Mouse (Mus musculus) neural tube, embryonic 14.5 days (tissue): ENCODE results near the gene Tnfsf12. TPM values are rescaled to one million over a fixed set of nuclear protein-coding genes. Genes with fewer than 3 reads are reported as not detected.
A peak's percentile ranks its signal among the peaks of the same experiment; 100 is the strongest.

Experiments used
- ATAC-seq: fragments of 200-750 bp; cut with Nextera tagmentation; 2 replicates; pipeline ENCODE4 v1.8.0; 2017; ENCODE audit warnings: low read depth, mild to moderate bottlenecking, moderate TSS enrichment, moderate library complexity
- H3K27ac ChIP-seq: fragments of 300-500 bp; sonication (generic); 2 replicates; pipeline ENCODE4 v1.5.1; 2014; ENCODE audit warnings: low read depth, mild to moderate bottlenecking, control low read depth, low read length, moderate library complexity, mixed read lengths
- H3K27me3 ChIP-seq: fragments of 300-500 bp; sonication (generic); 2 replicates; pipeline ENCODE4 v1.6.1; 2014; ENCODE audit warnings: low read length; ENCODE audit not compliant: control insufficient read depth, insufficient read depth
- H3K36me3 ChIP-seq: fragments of 300-500 bp; sonication (generic); 2 replicates; pipeline ENCODE4 v1.6.1; 2014; ENCODE audit warnings: low read length, mixed read lengths; ENCODE audit not compliant: control insufficient read depth, insufficient read depth
- H3K4me1 ChIP-seq: fragments of 300-500 bp; sonication (generic); 2 replicates; pipeline ENCODE4 v1.6.1; 2014; ENCODE audit warnings: low read length; ENCODE audit not compliant: control insufficient read depth, insufficient read depth
- H3K4me2 ChIP-seq: fragments of 300-500 bp; sonication (generic); 2 replicates; pipeline ENCODE4 v1.6.1; 2014; ENCODE audit warnings: mild to moderate bottlenecking, low read depth, low read length, control low read depth
- H3K4me3 ChIP-seq: fragments of 300-500 bp; sonication (generic); 2 replicates; pipeline ENCODE4 v1.5.1; 2014; ENCODE audit warnings: low read depth, low read length, control low read depth, mixed read lengths
- H3K9ac ChIP-seq: fragments of 300-500 bp; sonication (generic); replicated peaks from 2 replicates; pipeline ENCODE4 v1.6.1; 2014; ENCODE audit warnings: low read depth, mild to moderate bottlenecking, control low read depth, low read length, mixed read lengths
- H3K9me3 ChIP-seq: fragments of 300-500 bp; sonication (generic); 2 replicates; pipeline ENCODE4 v1.6.1; 2016; ENCODE audit warnings: low read length; ENCODE audit not compliant: control insufficient read depth
- WGBS: fragments of 180-500 bp; shearing (Covaris S2); extraction: QIAGEN DNeasy Blood & Tissue Kit; methylation state at CpG from one replicate; pipeline ENCODE4 v1.1.7; 2014; 5-methylcytosine and 5-hydroxymethylcytosine counted together
- polyA plus RNA-seq: library from polyadenylated mRNA; unstranded; fragments of >200 nt; fragmentation: Nextera tagmentation; extraction: Ambion mirVana; gene quantifications from 2 replicates; pipeline ENCODE4 v1.2.1, GENCODE M21; 2014

Tnfsf12 gene
- polyA plus RNA-seq, 1 experiment from 2014 or later = 2.1 TPM

GRCm38 (mm10) chr11:69684936-69685335, 10.7 kb downstream of the Tnfsf12 start:
- H3K9me3 ChIP-seq = no peaks in the 10 kb centered on the region
- no peak for ATAC-seq
- WGBS = 79% methylated on average over 6 of the region's 6 CpGs
- no peak overlapping the region for H3K4me3 ChIP-seq
- peaks cover 14% of the 10 kb centered on the region for H3K4me1 ChIP-seq
- H3K27me3 ChIP-seq = no peaks in the 10 kb centered on the region
- no peak overlapping the region for H3K4me2 ChIP-seq
- no peak overlapping the region for H3K9ac ChIP-seq
- no peaks in the 10 kb centered on the region for H3K36me3 ChIP-seq
- no peak overlapping the region for H3K27ac ChIP-seq

GRCm38 (mm10) chr11:69684128-69684745, 11.4 kb downstream of the Tnfsf12 start:
- ATAC-seq = no peak
- H3K9ac ChIP-seq = no peak overlapping the region
- no peak overlapping the region for H3K27ac ChIP-seq
- no peaks in the 10 kb centered on the region for H3K9me3 ChIP-seq
- peaks cover 14% of the 10 kb centered on the region for H3K4me1 ChIP-seq
- WGBS = 90% methylated on average over 12 of the region's 12 CpGs
- no peak overlapping the region for H3K4me2 ChIP-seq
- H3K4me3 ChIP-seq = no peak overlapping the region
- H3K27me3 ChIP-seq = no peaks in the 10 kb centered on the region
- H3K36me3 ChIP-seq = 0 out of 2 replicates have a peak, but pooled peaks cover under 1% of the 10 kb centered on the region

- peaks cover 14% of the 10 kb centered on the region for H3K4me1 ChIP-seq
- 85% methylated on average over 7 of the region's 7 CpGs for WGBS
- 0 out of 2 replicates have a peak, but pooled peaks cover 2% of the 10 kb centered on the region for H3K36me3 ChIP-seq
- no peak for ATAC-seq
- H3K4me3 ChIP-seq = no peak overlapping the region
- H3K27ac ChIP-seq = no peak overlapping the region; the same call in 1 of the 2 replicates
- no peaks in the 10 kb centered on the region for H3K27me3 ChIP-seq
- no peak overlapping the region for H3K4me2 ChIP-seq
- no peak overlapping the region for H3K9ac ChIP-seq
- H3K9me3 ChIP-seq = no peaks in the 10 kb centered on the region
Observed at GRCm38 (mm10) chr11:69683576-69683975, 12.1 kb downstream of the Tnfsf12 start.

GRCm38 (mm10) chr11:69682840-69683533, 12.7 kb downstream of the Tnfsf12 start:
- Histone ChIP-seq H3K27ac (peak overlapping the region; percentile 93), H3K9me3 (no peaks in the 10 kb centered on the region), H3K4me3 (peak overlapping the region; percentile 81), H3K27me3 (no peaks in the 10 kb centered on the region), H3K4me1 (peaks cover 14% of the 10 kb centered on the region), H3K9ac (no peak overlapping the region; the same call in 1 of the 2 replicates), H3K4me2 (peak overlapping the region; percentile 35; the same call in 1 of the 2 replicates), H3K36me3 (peaks cover 8% of the 10 kb centered on the region; the same call in 1 of the 2 replicates)
- peak; percentile 42; the same call in 1 of the 2 replicates for ATAC-seq
- 22% methylated on average over 12 of the region's 12 CpGs for WGBS

GRCm38 (mm10) chr11:69682209-69682839, 13.3 kb downstream of the Tnfsf12 start:
- Histone ChIP-seq H3K9me3 (no peaks in the 10 kb centered on the region), H3K9ac (peak overlapping the region; percentile 42), H3K4me3 (peak overlapping the region; percentile 81), H3K4me1 (peaks cover 14% of the 10 kb centered on the region), H3K27ac (peak overlapping the region; percentile 93), H3K36me3 (peaks cover 12% of the 10 kb centered on the region; the same call in 1 of the 2 replicates), H3K4me2 (peak overlapping the region; percentile 97), H3K27me3 (no peaks in the 10 kb centered on the region)
- WGBS = 25% methylated on average over 24 of the region's 24 CpGs
- ATAC-seq = peak; percentile 3; the same call in 1 of the 2 replicates

- H3K27me3 ChIP-seq = no peaks in the 10 kb centered on the region
- ATAC-seq = peak; percentile 97
- H3K4me3 ChIP-seq = peak within 1 kb of the TSS; percentile 81
- H3K9me3 ChIP-seq = no peaks in the 10 kb centered on the region
- WGBS = under 1% methylated on average over 76 of the region's 80 CpGs
- peak within 1 kb of the TSS; percentile 72 for H3K9ac ChIP-seq
- H3K4me1 ChIP-seq = peaks cover 14% of the 10 kb centered on the region
- H3K4me2 ChIP-seq = peak within 1 kb of the TSS; percentile 97
- peak within 1 kb of the TSS; percentile 93 for H3K27ac ChIP-seq
- peaks cover 20% of the 10 kb centered on the region for H3K36me3 ChIP-seq
Observed at GRCm38 (mm10) chr11:69681314-69682208, 14.1 kb downstream of the Tnfsf12 start, which contains the start of gene Senp3. Gene Senp3 (minus strand): TSS chr11:69682084.

GRCm38 (mm10) chr11:69680136-69680855, 15.4 kb downstream of the Tnfsf12 start:
- 96% methylated on average over 30 of the region's 30 CpGs for WGBS
- Histone ChIP-seq H3K4me1 (peaks cover 11% of the 10 kb centered on the region), H3K4me2 (peak overlapping the region; percentile 97)

GRCm38 (mm10) chr11:69679144-69679543, 16.5 kb downstream of the Tnfsf12 start:
- Histone ChIP-seq H3K4me1 (peaks cover 11% of the 10 kb centered on the region), H3K4me2 (no peak overlapping the region), H3K27me3 (no peaks in the 10 kb centered on the region), H3K9me3 (no peaks in the 10 kb centered on the region), H3K9ac (no peak overlapping the region), H3K4me3 (no peak overlapping the region), H3K36me3 (peaks cover 43% of the 10 kb centered on the region), H3K27ac (no peak overlapping the region)
- no CpG with 5 or more reads among the region's 2 CpGs for WGBS
- ATAC-seq = no peak

More at GRCm38 (mm10) chr11:69680136-69680855, 15.4 kb downstream of the Tnfsf12 start:
- Histone ChIP-seq H3K36me3 (peaks cover 32% of the 10 kb centered on the region), H3K4me3 (peak overlapping the region; percentile 81), H3K27ac (no peak overlapping the region), H3K27me3 (no peaks in the 10 kb centered on the region), H3K9ac (no peak overlapping the region), H3K9me3 (no peaks in the 10 kb centered on the region)
- no peak for ATAC-seq
